Mouse (Mus musculus): ENCODE measurements around the gene Ncbp2. TPM values are rescaled to one million over a fixed set of nuclear protein-coding genes. Genes with fewer than 3 reads are reported as not detected.

Gene Ncbp2
- total RNA-seq (2021): 10 to 100 TPM; 23.3 to 25.2 TPM
- long read RNA-seq, experiment 1, transcript Ncbp2-201 (4 exons, 2,070 nt): major isoform, 65 of 68 reads
- long read RNA-seq, experiment 1, partial matches to known transcripts: 1 of 68 reads
- long read RNA-seq, experiment 1, other reads (novel, unspliced or antisense): 2 of 68 reads
- long read RNA-seq, experiment 2, transcript Ncbp2-201 (4 exons, 2,070 nt): major isoform, 37 of 40 reads
- long read RNA-seq, experiment 2, partial matches to known transcripts: 2 of 40 reads
- long read RNA-seq, experiment 2, other reads (novel, unspliced or antisense): 1 of 40 reads

DNA sequence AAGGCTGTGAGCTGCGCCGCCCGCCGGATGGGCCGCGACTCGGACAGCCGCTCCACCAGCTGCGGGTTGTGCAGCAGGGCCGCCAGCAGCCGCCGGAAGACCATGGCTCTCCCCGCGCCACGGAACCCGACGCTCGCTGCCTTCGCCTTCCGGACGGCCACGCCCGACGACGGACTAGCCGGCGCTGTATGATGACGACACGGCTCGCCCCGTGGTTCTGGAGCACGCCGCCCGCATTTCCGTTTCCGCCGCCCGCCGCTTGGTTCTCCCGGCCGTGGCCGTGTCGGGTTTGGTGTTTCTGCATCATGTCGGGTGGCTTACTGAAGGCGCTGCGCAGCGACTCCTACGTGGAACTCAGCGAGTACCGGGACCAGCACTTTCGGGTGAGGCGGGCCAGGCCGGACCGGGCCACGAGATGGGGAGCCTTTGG is at the start of gene Ncbp2, which contains the start of gene 0610012G03Rik:
Gene Ncbp2 (plus strand): TSS at position 169 of the 430 bp plus-strand sequence.
Gene 0610012G03Rik (minus strand): TSS at position 150 of the 430 bp plus-strand sequence.
- peak; percentile 95 to 99 for DNase-seq
- intact Hi-C loops (cut with DNase I): loop anchor here (5.0 kb wide), 2 partner anchors 54 to 299 kb away; partner anchors contain the start of genes Fbxo45, Senp5 and Wdr53

GRCm38 (mm10) chr16:31898546-31899326 is 49.6 kb upstream of the Ncbp2 start:
- no peak for DNase-seq
- intact Hi-C loops (cut with DNase I): no loop called here

GRCm38 (mm10) chr16:31901886-31902285 is 46.4 kb upstream of the Ncbp2 start:
- intact Hi-C loops (cut with DNase I): no loop called here
- no peak for DNase-seq

DNA sequence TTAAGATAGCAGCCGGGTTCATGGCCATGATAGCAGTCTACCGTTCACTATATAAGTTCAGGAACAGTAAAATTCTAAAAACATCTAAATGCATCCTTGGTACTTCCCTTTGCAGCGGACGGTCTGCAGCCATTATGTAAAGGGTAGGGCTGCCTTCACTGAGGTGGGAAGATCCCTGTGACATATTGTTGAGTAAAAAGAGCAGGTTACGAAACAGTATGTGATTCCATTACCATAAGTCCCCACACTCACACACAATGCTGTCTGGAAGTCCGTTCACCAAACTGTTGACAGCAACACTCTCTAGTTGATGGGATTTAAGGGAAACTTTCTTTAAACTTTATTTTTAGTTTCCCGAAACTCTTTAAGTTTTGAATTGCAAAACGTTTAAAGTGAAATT is 45.1 kb upstream of the Ncbp2 start:
- DNase-seq: no peak
- intact Hi-C loops (cut with DNase I): no loop called here

DNA sequence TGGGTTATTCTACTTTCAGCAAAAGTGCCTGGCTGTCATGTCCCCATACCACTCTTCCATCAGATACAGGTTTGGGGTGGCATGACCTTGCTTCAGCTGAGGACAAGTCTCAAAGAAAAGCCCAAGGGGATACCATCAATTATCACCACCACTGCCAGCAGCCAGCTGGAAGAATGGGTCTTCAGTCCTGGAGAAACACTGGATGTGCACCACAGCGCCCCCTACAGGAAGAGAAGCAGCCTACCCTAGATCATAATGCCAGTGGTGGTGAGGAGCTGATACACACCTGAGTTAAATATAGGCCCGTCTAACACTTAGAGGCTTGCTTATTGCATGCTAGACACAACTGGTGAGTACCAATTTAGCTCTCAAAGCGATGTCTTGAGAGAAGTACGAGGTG is 43.0 kb upstream of the Ncbp2 start:
- DNase-seq: no peak
- intact Hi-C loops (cut with DNase I): no loop called here

DNA sequence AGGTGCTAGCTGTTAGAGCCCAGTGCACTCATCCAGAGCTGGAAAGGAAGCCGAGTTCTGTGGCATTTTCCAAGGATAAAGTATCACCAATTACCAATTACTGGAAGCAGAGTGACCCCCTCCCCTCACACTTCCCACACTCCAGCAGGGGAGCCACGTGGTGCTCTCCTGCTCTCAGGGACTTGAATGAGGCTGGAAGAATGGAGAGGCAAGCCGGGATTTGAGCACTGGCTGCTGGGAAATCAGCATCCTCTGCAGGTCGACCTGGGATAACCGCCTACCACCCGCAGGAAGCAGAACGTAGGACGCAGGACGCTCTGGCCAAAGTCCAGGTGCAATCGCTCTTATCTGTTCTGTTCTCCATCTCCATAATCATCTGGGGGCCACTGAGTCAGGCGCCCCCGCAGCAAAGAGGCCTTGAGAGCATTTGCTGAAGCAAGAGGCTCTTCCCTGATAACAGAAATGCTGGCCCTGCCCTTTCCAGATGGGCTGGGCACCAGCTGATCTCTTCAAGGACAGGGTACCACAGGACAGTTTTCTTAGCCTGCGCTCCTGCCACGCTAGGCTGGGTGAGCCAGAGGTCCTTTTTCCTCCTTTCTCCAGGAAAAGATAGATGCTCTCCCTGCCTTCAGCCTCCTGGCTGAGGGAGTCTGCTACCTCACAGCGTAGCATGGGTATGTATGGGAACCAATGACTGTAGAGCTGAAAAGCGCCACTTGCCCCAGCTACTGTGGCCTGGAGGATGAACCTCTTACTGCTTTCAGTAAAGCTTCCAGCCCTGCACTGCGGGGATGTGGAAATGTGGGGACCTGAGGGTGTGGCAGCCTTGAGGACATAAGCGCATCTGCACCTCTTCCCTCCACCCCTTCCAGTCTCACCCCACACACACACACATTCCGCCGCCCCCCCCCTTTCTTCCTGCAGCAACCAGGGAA is 42.2 kb upstream of the Ncbp2 start:
- no peak for DNase-seq
- intact Hi-C loops (cut with DNase I): no loop called here

- DNase-seq: peak; percentile 40 to 59
- intact Hi-C loops (cut with DNase I): no loop called here
Measured at GRCm38 (mm10) chr16:31906896-31907295, 41.4 kb upstream of the Ncbp2 start.

DNA sequence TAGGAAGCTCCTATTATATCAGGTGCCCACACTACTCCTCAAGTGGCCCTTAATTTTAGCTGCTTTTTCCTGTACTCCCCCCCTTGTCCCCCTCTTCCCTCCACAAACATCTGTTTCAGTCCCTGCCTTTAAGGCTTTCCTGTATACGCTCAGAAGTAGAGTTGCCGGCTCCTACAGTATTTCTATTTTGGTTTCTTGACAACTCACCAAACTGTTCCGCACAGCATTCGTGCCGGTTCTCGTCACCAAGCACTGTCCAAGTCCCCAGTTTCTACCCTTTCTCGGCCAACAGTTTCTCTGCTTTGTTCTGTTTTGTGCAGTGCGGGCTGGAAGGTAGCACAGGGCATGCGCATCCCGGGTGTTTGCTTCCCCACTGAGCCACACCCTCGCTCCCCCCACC is 39.4 kb upstream of the Ncbp2 start:
- no peak for DNase-seq
- intact Hi-C loops (cut with DNase I): no loop called here

DNA sequence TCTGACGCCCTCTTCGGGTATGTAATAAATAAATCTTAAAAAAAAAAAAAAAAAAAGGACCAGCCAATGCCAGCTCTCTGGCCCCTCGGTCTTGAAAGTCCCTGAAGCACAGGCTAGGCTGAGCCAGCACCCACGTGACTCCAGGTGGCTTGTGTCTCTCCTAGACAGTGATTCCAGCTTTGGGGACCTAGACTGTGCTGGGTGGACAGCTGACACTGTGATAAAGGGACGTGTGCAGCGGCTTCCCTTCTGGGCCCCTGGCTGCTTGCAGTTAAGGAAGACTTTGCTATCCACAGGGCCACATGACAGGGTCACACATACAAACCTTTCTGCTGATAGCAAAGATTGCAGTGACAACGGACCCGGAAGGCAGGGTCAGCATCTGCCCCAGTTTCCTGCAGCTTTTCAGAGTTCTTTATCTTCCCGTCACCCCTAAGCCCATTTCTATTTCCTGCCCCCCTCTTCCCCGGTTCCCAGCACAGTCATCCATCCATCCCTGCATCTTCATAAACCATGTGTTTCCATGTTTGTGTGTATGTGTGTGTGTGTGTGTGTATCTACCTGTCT is 37.9 kb upstream of the Ncbp2 start:
- DNase-seq: no peak
- intact Hi-C loops (cut with DNase I): no loop called here

DNA sequence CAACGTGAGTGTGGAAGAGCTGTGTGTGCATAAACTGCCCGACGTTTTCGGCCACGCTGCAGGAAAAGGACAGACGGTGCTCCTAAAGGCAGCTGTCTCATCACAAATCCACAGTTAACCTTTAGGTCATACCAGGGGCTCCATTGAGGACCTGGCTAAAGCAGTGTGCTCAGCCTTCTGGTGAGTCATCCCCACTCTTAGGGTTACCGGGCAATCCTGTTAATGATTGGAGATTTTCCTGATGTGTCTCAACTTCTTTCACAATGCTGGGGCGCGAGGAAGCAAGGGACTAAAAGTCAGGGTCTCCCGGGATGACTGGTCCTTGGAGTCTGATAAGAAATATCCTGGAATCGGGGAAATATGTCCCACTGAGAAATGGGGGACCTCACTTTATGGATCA is 30.5 kb upstream of the Ncbp2 start:
- intact Hi-C loops (cut with DNase I): loop anchor here (1.0 to 5.0 kb wide), 3 partner anchors 39 to 459 kb away; partner anchors contain the start of gene Meltf
- DNase-seq: no peak

- DNase-seq: peak; percentile 70 to 85
- intact Hi-C loops (cut with DNase I): loop anchor here (1.0 to 5.0 kb wide), 3 partner anchors 40 to 459 kb away; partner anchors contain the start of gene Meltf
Measured at GRCm38 (mm10) chr16:31918248-31918724, 30.0 kb upstream of the Ncbp2 start.

DNA sequence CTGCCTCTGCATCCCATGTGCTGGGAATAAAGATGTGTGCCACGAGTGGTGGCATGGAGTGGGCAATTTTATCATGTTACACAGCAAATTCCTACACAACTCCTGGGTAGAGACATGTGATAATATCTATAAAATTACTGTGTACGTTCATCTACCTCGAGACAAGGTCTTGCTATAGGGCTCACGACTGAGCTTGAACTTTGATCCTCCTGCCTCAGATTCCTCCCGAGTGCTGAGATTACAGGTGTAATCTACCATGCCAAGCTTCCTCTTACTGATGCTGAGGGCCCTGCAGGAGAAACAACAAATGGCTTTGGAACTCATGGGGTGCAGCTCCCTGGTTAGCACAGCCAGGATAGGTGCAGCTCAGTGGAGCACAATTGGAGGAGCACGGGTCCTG is 23.9 kb upstream of the Ncbp2 start:
- DNase-seq: no peak
- intact Hi-C loops (cut with DNase I): no loop called here

- intact Hi-C loops (cut with DNase I): no loop called here
- no peak for DNase-seq
Measured at GRCm38 (mm10) chr16:31926091-31926490, 22.2 kb upstream of the Ncbp2 start.

DNA sequence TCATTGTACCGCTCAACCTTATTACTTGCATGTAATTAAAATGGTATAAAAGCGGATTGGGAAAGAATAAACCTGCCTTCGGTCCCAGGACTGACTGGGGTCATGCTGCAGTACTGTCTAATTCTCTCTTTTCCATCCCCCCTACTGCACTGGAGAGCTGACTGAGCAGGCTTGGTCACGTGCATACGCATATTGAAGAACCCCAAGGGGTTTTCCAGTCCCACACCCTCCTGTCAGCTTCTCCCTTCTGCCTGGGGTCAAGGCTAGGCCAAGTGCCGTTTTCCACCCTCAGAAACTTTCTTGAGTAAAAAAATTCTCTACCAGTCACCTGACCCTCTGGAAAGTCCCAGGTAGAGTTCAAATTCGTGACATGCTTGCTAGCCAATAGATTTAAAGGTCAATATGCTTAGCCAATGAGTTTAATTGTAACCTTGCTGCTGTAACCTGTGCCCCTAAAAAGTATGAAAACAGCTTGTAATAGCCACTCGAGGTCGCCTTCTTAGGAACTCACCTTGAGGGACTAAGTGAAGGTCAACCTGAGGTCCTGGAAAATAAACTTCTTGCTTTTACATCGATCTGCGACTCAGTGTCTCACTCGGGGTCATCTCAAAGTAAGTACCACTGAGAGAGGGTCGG is 21.6 kb upstream of the Ncbp2 start:
- intact Hi-C loops (cut with DNase I): no loop called here
- no peak for DNase-seq

GRCm38 (mm10) chr16:31927412-31927811 is 20.9 kb upstream of the Ncbp2 start:
- no peak for DNase-seq
- intact Hi-C loops (cut with DNase I): no loop called here

- DNase-seq: no peak
- intact Hi-C loops (cut with DNase I): no loop called here
Measured at GRCm38 (mm10) chr16:31931330-31931729, 17.0 kb upstream of the Ncbp2 start.

GRCm38 (mm10) chr16:31932255-31932654 is 16.1 kb upstream of the Ncbp2 start:
- intact Hi-C loops (cut with DNase I): no loop called here
- DNase-seq: no peak

GRCm38 (mm10) chr16:31932840-31933697 is 15.2 kb upstream of the Ncbp2 start:
- intact Hi-C loops (cut with DNase I): no loop called here

More at GRCm38 (mm10) chr16:31932840-31933697, 15.2 kb upstream of the Ncbp2 start:
- peak; percentile 89 to 93 for DNase-seq

All from heart, postnatal 14 days (tissue).